Mouse (Mus musculus): ENCODE measurements around the gene Spon1. TPM values are rescaled to one million over a fixed set of nuclear protein-coding genes. Genes with fewer than 3 reads are reported as not detected.
A peak's percentile ranks its signal among the peaks of the same experiment; 100 is the strongest.

Spon1 gene
- polyA plus RNA-seq, 1 experiment from 2014 or later: 19.1 TPM

GRCm38 (mm10) chr7:114071395-114071794 lies 305.6 kb downstream of the Spon1 start:
- Histone ChIP-seq H3K4me3 (no peak overlapping the region), H3K27me3 (no peaks in the 10 kb centered on the region), H3K9ac (no peak overlapping the region), H3K9me3 (no peaks in the 10 kb centered on the region), H3K27ac (peak overlapping the region; percentile 38; the same call in 1 of the 2 replicates), H3K4me2 (0 out of 2 replicates have a peak overlapping the region, but pooled peaks have one; percentile 26), H3K36me3 (no peaks in the 10 kb centered on the region), H3K4me1 (peaks cover 13% of the 10 kb centered on the region)
- no peak for ATAC-seq (ENCODE audit: insufficient number of reproducible peaks, low FRiP score, low TSS enrichment, low read depth)
- 71% methylated on average over 5 of the region's 5 CpGs for WGBS

GRCm38 (mm10) chr7:114071851-114072616 lies 306.2 kb downstream of the Spon1 start:
- ATAC-seq (ENCODE audit: insufficient number of reproducible peaks, low FRiP score, low TSS enrichment, low read depth): peak; percentile 21; the same call in 1 of the 2 replicates
- 17% methylated on average over 13 of the region's 13 CpGs for WGBS
- Histone ChIP-seq H3K27ac (peak overlapping the region; percentile 38; the same call in 1 of the 2 replicates), H3K4me2 (peak overlapping the region; percentile 26; the same call in 1 of the 2 replicates), H3K9me3 (no peaks in the 10 kb centered on the region), H3K4me1 (peaks cover 9% of the 10 kb centered on the region), H3K27me3 (no peaks in the 10 kb centered on the region), H3K36me3 (no peaks in the 10 kb centered on the region), H3K9ac (no peak overlapping the region), H3K4me3 (no peak overlapping the region)

GRCm38 (mm10) chr7:114074133-114074532 lies 308.3 kb downstream of the Spon1 start:
- no peak for ATAC-seq (ENCODE audit: insufficient number of reproducible peaks, low FRiP score, low TSS enrichment, low read depth)
- Histone ChIP-seq H3K4me3 (no peak overlapping the region), H3K27ac (no peak overlapping the region), H3K27me3 (no peaks in the 10 kb centered on the region), H3K4me2 (no peak overlapping the region), H3K4me1 (peaks cover 9% of the 10 kb centered on the region), H3K36me3 (no peaks in the 10 kb centered on the region), H3K9ac (no peak overlapping the region), H3K9me3 (no peaks in the 10 kb centered on the region)
- WGBS: 75% methylated on average over 7 of the region's 7 CpGs

- no peak for ATAC-seq (ENCODE audit: insufficient number of reproducible peaks, low FRiP score, low TSS enrichment, low read depth)
- WGBS: 80% methylated on average over 2 of the region's 2 CpGs
- Histone ChIP-seq H3K36me3 (no peaks in the 10 kb centered on the region), H3K4me1 (peaks cover 9% of the 10 kb centered on the region), H3K9ac (no peak overlapping the region), H3K27me3 (no peaks in the 10 kb centered on the region), H3K4me2 (no peak overlapping the region), H3K9me3 (no peaks in the 10 kb centered on the region), H3K4me3 (no peak overlapping the region), H3K27ac (no peak overlapping the region)
Measured at GRCm38 (mm10) chr7:114074595-114074994, 308.8 kb downstream of the Spon1 start.

- Histone ChIP-seq H3K27ac (no peak overlapping the region), H3K4me3 (no peak overlapping the region), H3K9me3 (no peaks in the 10 kb centered on the region), H3K4me1 (0 out of 2 replicates have a peak, but pooled peaks cover 2% of the 10 kb centered on the region), H3K4me2 (no peak overlapping the region), H3K36me3 (no peaks in the 10 kb centered on the region), H3K27me3 (no peaks in the 10 kb centered on the region), H3K9ac (no peak overlapping the region)
- 94% methylated on average over 4 of the region's 4 CpGs for WGBS
- no peak for ATAC-seq (ENCODE audit: insufficient number of reproducible peaks, low FRiP score, low TSS enrichment, low read depth)
Measured at GRCm38 (mm10) chr7:114079343-114079742, 313.5 kb downstream of the Spon1 start.

GRCm38 (mm10) chr7:114080250-114080649 lies 314.5 kb downstream of the Spon1 start:
- Histone ChIP-seq H3K36me3 (no peaks in the 10 kb centered on the region), H3K9me3 (no peaks in the 10 kb centered on the region), H3K27me3 (no peaks in the 10 kb centered on the region), H3K4me1 (0 out of 2 replicates have a peak, but pooled peaks cover 2% of the 10 kb centered on the region), H3K4me3 (no peak overlapping the region), H3K9ac (no peak overlapping the region), H3K4me2 (no peak overlapping the region), H3K27ac (no peak overlapping the region)
- 97% methylated on average over 5 of the region's 5 CpGs for WGBS
- no peak for ATAC-seq (ENCODE audit: insufficient number of reproducible peaks, low FRiP score, low TSS enrichment, low read depth)

GRCm38 (mm10) chr7:114081633-114082420 lies 316.0 kb downstream of the Spon1 start:
- Histone ChIP-seq H3K27ac (no peak overlapping the region), H3K4me2 (no peak overlapping the region), H3K27me3 (no peaks in the 10 kb centered on the region), H3K4me1 (0 out of 2 replicates have a peak, but pooled peaks cover 2% of the 10 kb centered on the region), H3K9me3 (no peaks in the 10 kb centered on the region), H3K4me3 (no peak overlapping the region), H3K36me3 (no peaks in the 10 kb centered on the region), H3K9ac (no peak overlapping the region)
- no peak for ATAC-seq (ENCODE audit: insufficient number of reproducible peaks, low FRiP score, low TSS enrichment, low read depth)
- 50% methylated on average over 21 of the region's 21 CpGs for WGBS

GRCm38 (mm10) chr7:114083088-114083487 lies 317.3 kb downstream of the Spon1 start:
- Histone ChIP-seq H3K27ac (no peak overlapping the region), H3K36me3 (no peaks in the 10 kb centered on the region), H3K9ac (no peak overlapping the region), H3K27me3 (no peaks in the 10 kb centered on the region), H3K4me1 (peaks cover 4% of the 10 kb centered on the region; the same call in 1 of the 2 replicates), H3K4me3 (no peak overlapping the region), H3K4me2 (no peak overlapping the region), H3K9me3 (no peaks in the 10 kb centered on the region)
- ATAC-seq (ENCODE audit: insufficient number of reproducible peaks, low FRiP score, low TSS enrichment, low read depth): no peak
- WGBS: 53% methylated on average over 2 of the region's 2 CpGs

GRCm38 (mm10) chr7:114083760-114084159 lies 318.0 kb downstream of the Spon1 start:
- Histone ChIP-seq H3K27ac (no peak overlapping the region), H3K9ac (no peak overlapping the region), H3K36me3 (no peaks in the 10 kb centered on the region), H3K4me2 (no peak overlapping the region), H3K27me3 (no peaks in the 10 kb centered on the region), H3K4me1 (peaks cover 4% of the 10 kb centered on the region; the same call in 1 of the 2 replicates), H3K4me3 (no peak overlapping the region), H3K9me3 (no peaks in the 10 kb centered on the region)
- ATAC-seq (ENCODE audit: insufficient number of reproducible peaks, low FRiP score, low TSS enrichment, low read depth): no peak
- WGBS: 70% methylated on average over 3 of the region's 3 CpGs

GRCm38 (mm10) chr7:114086021-114086710 lies 320.4 kb downstream of the Spon1 start:
- no peaks in the 10 kb centered on the region for H3K9me3 ChIP-seq
- H3K9ac ChIP-seq: no peak overlapping the region
- no peak overlapping the region for H3K27ac ChIP-seq
- no peak for ATAC-seq (ENCODE audit: insufficient number of reproducible peaks, low FRiP score, low TSS enrichment, low read depth)
- peaks cover 4% of the 10 kb centered on the region; the same call in 1 of the 2 replicates for H3K4me1 ChIP-seq
- H3K4me3 ChIP-seq: no peak overlapping the region
- no peak overlapping the region for H3K4me2 ChIP-seq
- no peaks in the 10 kb centered on the region for H3K36me3 ChIP-seq
- WGBS: 71% methylated on average over 6 of the region's 6 CpGs
- no peaks in the 10 kb centered on the region for H3K27me3 ChIP-seq

GRCm38 (mm10) chr7:114087341-114087740 lies 321.5 kb downstream of the Spon1 start:
- Histone ChIP-seq H3K36me3 (no peaks in the 10 kb centered on the region), H3K27ac (no peak overlapping the region), H3K9me3 (no peaks in the 10 kb centered on the region), H3K27me3 (no peaks in the 10 kb centered on the region), H3K4me1 (peaks cover 3% of the 10 kb centered on the region; the same call in 1 of the 2 replicates), H3K4me3 (no peak overlapping the region), H3K9ac (no peak overlapping the region), H3K4me2 (no peak overlapping the region)
- 42% methylated on average over 6 of the region's 6 CpGs for WGBS
- ATAC-seq (ENCODE audit: insufficient number of reproducible peaks, low FRiP score, low TSS enrichment, low read depth): no peak
